Comparison of ENCODE assay signal across 19 mouse cellular contexts in the genomic region with DNA sequence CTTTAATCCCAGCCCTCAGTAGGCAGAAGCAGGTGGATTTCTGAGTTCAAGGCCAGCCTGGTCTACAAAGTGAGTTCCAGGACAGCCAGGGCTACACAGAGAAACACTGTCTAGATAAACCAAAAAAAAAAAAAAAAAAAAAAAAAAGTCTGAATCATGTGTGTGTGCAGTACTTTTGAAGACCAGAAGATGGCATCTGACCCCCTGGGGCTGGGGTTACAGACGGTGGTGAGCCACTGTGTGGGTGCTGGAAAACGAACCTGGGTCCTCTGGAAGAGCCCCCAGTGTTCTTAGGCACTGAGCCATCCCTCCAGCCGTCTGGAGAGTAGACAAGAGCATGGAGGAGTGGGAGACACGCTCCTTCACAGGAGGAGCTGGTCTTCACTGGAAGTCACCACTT. TPM values are rescaled to one million over a fixed set of nuclear protein-coding genes. Genes with fewer than 3 reads are reported as not detected.
DNase-seq lines count a peak whose midpoint lies in the region; ATAC-seq and TF ChIP-seq lines count a peak whose summit lies in the region.
"Had no signal": no experiment of that assay in that cellular context is flagged by ENCODE, and none has a peak within 500 bp of the region (broad histone marks: within the 10 kb centered on the region; RNA-seq: fewer than 3 reads in every experiment).

No protein-coding gene starts in this region.

- in situ Hi-C loops in CH12.LX (cut with MboI; ENCODE audit: low pct_ligation_motif_present, low pct_unique_long_range_greater_than_20kb, low sequenced_read_pairs): no loop called here

- H3K9ac ChIP-seq in heart, adult 2 months (ENCODE audit: low read depth, low read length): no peak overlapping the region
- H3K9ac ChIP-seq in liver, embryonic 14.5 days (replicated peaks): no peak overlapping the region
- H3K9ac ChIP-seq in liver, embryonic 11.5 days (ENCODE audit: low read depth, low read length): no peak overlapping the region
- no peak overlapping the region for H3K9ac ChIP-seq in CH12.LX (ENCODE audit: insufficient read depth, low read depth)
- H3K9ac ChIP-seq: embryonic facial prominence, embryonic 13.5 days; hindbrain, embryonic 14.5 days; limb, embryonic 12.5 days; stomach, embryonic 15.5 days had no signal

- DNase-seq in heart, adult 2 months: no peak
- no peak for DNase-seq in heart, postnatal 36 days
- no peak for DNase-seq in liver, embryonic 14.5 days (ENCODE audit: low read depth in 3 of 3, low spot score in 3 of 3)
- DNase-seq in liver, embryonic 11.5 days (ENCODE audit: low spot score): no peak
- DNase-seq in CH12.LX (ENCODE audit: extremely low read depth): no peak
- no peak for DNase-seq in adrenal gland, adult 8-10 months
- DNase-seq in right cerebral cortex, postnatal 36 days (ENCODE audit: low spot score in 2 of 2): no peak
- DNase-seq: cerebellum, adult 8-10 months; kidney, adult 8-10 months; lung, postnatal 14 days; spleen, adult 18-20 months; thymus, postnatal 4 days had no signal

- no peak; the same call in 1 of the 2 replicates for TF ChIP-seq RAD21 in CH12.LX (IDR thresholded peaks at IDR 0.05; ENCODE audit: low read depth, low read length)

- TF ChIP-seq POLR2A in heart, adult 2 months (IDR thresholded peaks at IDR 0.05; ENCODE audit: insufficient read depth, low read depth, low read length): no peak
- TF ChIP-seq POLR2A in CH12.LX (IDR thresholded peaks at IDR 0.05; ENCODE audit: low read depth, low read length): no peak
- TF ChIP-seq POLR2A in bone marrow macrophage, adult 2 months (IDR thresholded peaks at IDR 0.05; ENCODE audit: borderline replicate concordance, low read depth, low read length): no peak

- no peaks in the 10 kb centered on the region for H3K27me3 ChIP-seq in heart, adult 2 months (ENCODE audit: control insufficient read depth, insufficient read depth, low read length)
- H3K27me3 ChIP-seq in liver, embryonic 14.5 days (ENCODE audit: control insufficient read depth, insufficient read depth, low read length): no peaks in the 10 kb centered on the region
- H3K27me3 ChIP-seq in liver, embryonic 11.5 days (replicated peaks; ENCODE audit: control insufficient read depth, insufficient read depth, low read length): no peaks in the 10 kb centered on the region
- H3K27me3 ChIP-seq in CH12.LX (replicated peaks): no peaks in the 10 kb centered on the region
- H3K27me3 ChIP-seq: embryonic facial prominence, embryonic 13.5 days; limb, embryonic 12.5 days; Patski; stomach, embryonic 15.5 days had no signal

- TF ChIP-seq CTCF in heart, adult 2 months (IDR thresholded peaks at IDR 0.05): peak; percentile 44
- TF ChIP-seq CTCF in liver, embryonic 14.5 days (IDR thresholded peaks at IDR 0.05; ENCODE audit: low read depth): peak; percentile 52
- peak in 1 of 2 experiments; percentile 33; a peak in 1 of 4 replicates for TF ChIP-seq CTCF in CH12.LX (conservative IDR thresholded peaks at IDR 0.05 in 1 of 2, IDR thresholded peaks at IDR 0.05 in 1 of 2; ENCODE audit: low read depth in 2 of 2, low read length in 2 of 2)
- 0 out of 2 replicates have a peak, but pooled peaks have one; percentile 11 for TF ChIP-seq CTCF in bone marrow macrophage, adult 2 months (IDR thresholded peaks at IDR 0.05; ENCODE audit: low read depth, low read length)

- WGBS in heart, adult 2 months: 72% methylated on average over 4 of the region's 4 CpGs
- WGBS in liver, embryonic 14.5 days (ENCODE audit: insufficient replicate concordance): 68% methylated on average over 4 of the region's 4 CpGs
- 75% methylated on average over 4 of the region's 4 CpGs for WGBS in liver, embryonic 11.5 days

- intact Hi-C loops in heart, adult 2 months (cut with DNase I): loop anchor here (5.0 kb wide), 1 partner anchor 70 kb away; no protein-coding TSS in a partner anchor
- intact Hi-C loops in heart, postnatal 36 days (cut with DNase I): loop anchor here (5.0 kb wide), 1 partner anchor 70 kb away; no protein-coding TSS in a partner anchor

- no peaks in the 10 kb centered on the region; the same call in 1 of the 2 replicates for H3K4me1 ChIP-seq in heart, adult 2 months (ENCODE audit: control insufficient read depth, insufficient read depth, low read length)
- H3K4me1 ChIP-seq in liver, embryonic 14.5 days (replicated peaks; ENCODE audit: control insufficient read depth in 2 of 2, insufficient read depth in 2 of 2, low read length in 1 of 2): peaks cover 16 to 18% of the 10 kb centered on the region in 2 experiments
- H3K4me1 ChIP-seq in liver, embryonic 11.5 days (replicated peaks; ENCODE audit: control insufficient read depth, insufficient read depth, low read length): peaks cover 18% of the 10 kb centered on the region
- peaks cover 0 to 20% of the 10 kb centered on the region in 2 experiments; a peak in 3 of 4 replicates for H3K4me1 ChIP-seq in CH12.LX (ENCODE audit: control insufficient read depth in 1 of 2, insufficient read depth in 2 of 2)
- peaks cover 7% of the 10 kb centered on the region; the same call in 1 of the 2 replicates for H3K4me1 ChIP-seq in bone marrow macrophage, adult 2 months (ENCODE audit: control insufficient read depth, insufficient read depth, low read length)

- no peak overlapping the region for H3K27ac ChIP-seq in heart, adult 2 months
- no peak overlapping the region for H3K27ac ChIP-seq in liver, embryonic 14.5 days
- H3K27ac ChIP-seq in liver, embryonic 11.5 days (ENCODE audit: low read depth, low read length): no peak overlapping the region
- H3K27ac ChIP-seq in CH12.LX (ENCODE audit: insufficient read depth, low read depth): no peak overlapping the region
- H3K27ac ChIP-seq in bone marrow macrophage, adult 2 months (ENCODE audit: insufficient read depth, low read depth, low read length): no peak overlapping the region
- H3K27ac ChIP-seq: embryonic facial prominence, embryonic 13.5 days; hindbrain, embryonic 14.5 days; limb, embryonic 12.5 days; stomach, embryonic 15.5 days had no signal

- no peaks in the 10 kb centered on the region for H3K36me3 ChIP-seq in heart, adult 2 months (ENCODE audit: control insufficient read depth, insufficient read depth, low read length)
- peaks cover 70% of the 10 kb centered on the region for H3K36me3 ChIP-seq in liver, embryonic 14.5 days (replicated peaks; ENCODE audit: control insufficient read depth, insufficient read depth, low read depth)
- peaks cover 35% of the 10 kb centered on the region for H3K36me3 ChIP-seq in liver, embryonic 11.5 days (ENCODE audit: control insufficient read depth, insufficient read depth, low read length)
- H3K36me3 ChIP-seq in CH12.LX (replicated peaks in 1 of 2; ENCODE audit: control insufficient read depth in 1 of 2, insufficient read depth in 1 of 2, low read length in 1 of 2): peaks cover 49 to 74% of the 10 kb centered on the region in 2 experiments

- no peak for TF ChIP-seq EP300 in heart, adult 2 months (IDR thresholded peaks at IDR 0.05; ENCODE audit: insufficient read depth, low read depth, low read length)
- no peak for TF ChIP-seq EP300 in liver, embryonic 14.5 days (IDR thresholded peaks at IDR 0.05; ENCODE audit: low read depth)
- TF ChIP-seq EP300 in CH12.LX (IDR thresholded peaks at IDR 0.05; ENCODE audit: low read length): no peak

- dilution Hi-C loops in CH12.LX (cut with MboI; ENCODE audit: extremely low pct_ligation_motif_present, extremely low pct_unique_long_range_greater_than_20kb, low sequenced_read_pairs): no loop called here

- H3K4me2 ChIP-seq in liver, embryonic 14.5 days (ENCODE audit: low read depth): no peak overlapping the region
- H3K4me2 ChIP-seq in liver, embryonic 11.5 days: no peak overlapping the region
- H3K4me2 ChIP-seq in CH12.LX (ENCODE audit: insufficient read depth, low read depth, poor library complexity, severe bottlenecking): no peak overlapping the region
- H3K4me2 ChIP-seq: embryonic facial prominence, embryonic 13.5 days; hindbrain, embryonic 14.5 days; limb, embryonic 12.5 days; midbrain, embryonic 11.5 days; stomach, embryonic 15.5 days had no signal

- no peaks in the 10 kb centered on the region for H3K79me2 ChIP-seq in heart, adult 2 months (replicated peaks; ENCODE audit: control insufficient read depth, insufficient read depth, low read length)
- H3K79me2 ChIP-seq in CH12.LX (replicated peaks; ENCODE audit: control insufficient read depth, extremely low read depth, insufficient read depth, poor library complexity, severe bottlenecking): no peaks in the 10 kb centered on the region

- H3K9me3 ChIP-seq in liver, embryonic 14.5 days (ENCODE audit: control insufficient read depth, low read length): no peaks in the 10 kb centered on the region
- H3K9me3 ChIP-seq in liver, embryonic 11.5 days (ENCODE audit: control insufficient read depth, low read length): no peaks in the 10 kb centered on the region
- H3K9me3 ChIP-seq in CH12.LX (replicated peaks; ENCODE audit: low read length): peaks cover 3% of the 10 kb centered on the region
- H3K9me3 ChIP-seq: embryonic facial prominence, embryonic 13.5 days; limb, embryonic 12.5 days; stomach, embryonic 15.5 days had no signal

- H3K4me3 ChIP-seq in heart, adult 2 months: no peak overlapping the region
- no peak overlapping the region for H3K4me3 ChIP-seq in liver, embryonic 14.5 days (ENCODE audit: insufficient read depth in 1 of 2, low read depth in 2 of 2, low read length in 2 of 2)
- H3K4me3 ChIP-seq in liver, embryonic 11.5 days (ENCODE audit: low read depth, low read length): no peak overlapping the region
- no peak overlapping the region for H3K4me3 ChIP-seq in CH12.LX (replicated peaks in 1 of 3; ENCODE audit: low read depth in 2 of 3, low read length in 2 of 3, poor library complexity in 1 of 3)
- no peak overlapping the region for H3K4me3 ChIP-seq in bone marrow macrophage, adult 2 months (ENCODE audit: insufficient read depth, low read length)
- H3K4me3 ChIP-seq: embryonic facial prominence, embryonic 13.5 days; limb, embryonic 12.5 days; stomach, embryonic 15.5 days had no signal

- ATAC-seq in liver, embryonic 14.5 days (ENCODE audit: insufficient read depth): no peak
- ATAC-seq in liver, embryonic 11.5 days (replicated peaks; ENCODE audit: low FRiP score): no peak
- ATAC-seq: Patski had no signal

RNA-seq across cellular contexts. Expression of a gene that starts 2.0 kb away (rescaled TPM):
- 10 to 100 TPM; 26.6 to 29.1 TPM for total RNA-seq in heart, adult 2 months (2021)
- 25.2 and 30.3 TPM in 2 replicates for polyA plus RNA-seq in heart, adult 2 months (2012; rRNA removed)
- 10 to 100 TPM; 28.8 to 30.4 TPM for total RNA-seq in heart, postnatal 36 days (2021)
- polyA plus RNA-seq in liver, embryonic 14.5 days (2012; rRNA removed): 31.4 and 41.4 TPM in 2 replicates
- polyA plus RNA-seq in liver, embryonic 14.5 days (2014; fragmentation: Nextera tagmentation; extraction: Ambion mirVana): 48.9 and 58.5 TPM in 2 replicates
- 70.5 and 74.1 TPM in 2 replicates for polyA plus RNA-seq in liver, embryonic 11.5 days (2014; fragmentation: Nextera tagmentation; extraction: Ambion mirVana)
- 26.0 and 29.0 TPM in 2 replicates for total RNA-seq in CH12.LX (2012; rRNA removed)
- total RNA-seq in CH12.LX (2014; rRNA removed): 15.5 and 20.1 TPM in 2 replicates
- polyA plus RNA-seq in CH12.LX (2012; ENCODE audit: insufficient read length, low read depth): 19.2 and 22.3 TPM in 2 replicates
- polyA plus RNA-seq in bone marrow macrophage, adult 2 months (2012; ENCODE audit: insufficient read depth, insufficient read length, missing spikeins): 16.6 and 18.6 TPM in 2 replicates
- 10 to 100 TPM; 20.9 to 32.9 (median 31.4) TPM for total RNA-seq in adrenal gland, adult 8-10 months (2022)

RNA-seq across cellular contexts. Expression of a gene that starts 9.8 kb away (rescaled TPM):
- total RNA-seq in heart, adult 2 months (2021): 10 to 100 TPM in 1 of 2 experiments, 1 to 10 TPM in 1; 8.7 to 11.2 TPM
- 15.1 and 18.9 TPM in 2 replicates for polyA plus RNA-seq in heart, adult 2 months (2012; rRNA removed)
- 10 to 100 TPM; 13.3 to 13.5 TPM for total RNA-seq in heart, postnatal 36 days (2021)
- 6.3 and 7.6 TPM in 2 replicates for polyA plus RNA-seq in liver, embryonic 14.5 days (2012; rRNA removed)
- 4.8 and 7.2 TPM in 2 replicates for polyA plus RNA-seq in liver, embryonic 14.5 days (2014; fragmentation: Nextera tagmentation; extraction: Ambion mirVana)
- polyA plus RNA-seq in liver, embryonic 11.5 days (2014; fragmentation: Nextera tagmentation; extraction: Ambion mirVana): 20.5 and 21.5 TPM in 2 replicates
- total RNA-seq in CH12.LX (2012; rRNA removed): 13.2 and 19.6 TPM in 2 replicates
- total RNA-seq in CH12.LX (2014; rRNA removed): 20.4 and 21.1 TPM in 2 replicates
- polyA plus RNA-seq in CH12.LX (2012; ENCODE audit: insufficient read length, low read depth): 13.3 TPM in 2 replicates
- polyA plus RNA-seq in bone marrow macrophage, adult 2 months (2012; ENCODE audit: insufficient read depth, insufficient read length, missing spikeins): 19.6 and 29.7 TPM in 2 replicates
- total RNA-seq in adrenal gland, adult 8-10 months (2022): 10 to 100 TPM; 17.0 to 28.2 (median 22.8) TPM

RNA-seq across cellular contexts. Expression of a gene that starts 9.8 kb away (rescaled TPM):
- total RNA-seq in heart, adult 2 months (2021): 10 to 100 TPM; 63.8 to 73.5 TPM
- 93.0 and 109 TPM in 2 replicates for polyA plus RNA-seq in heart, adult 2 months (2012; rRNA removed)
- total RNA-seq in heart, postnatal 36 days (2021): 10 to 100 TPM; 73.8 to 76.3 TPM
- 17.4 and 23.6 TPM in 2 replicates for polyA plus RNA-seq in liver, embryonic 14.5 days (2012; rRNA removed)
- 16.4 and 18.3 TPM in 2 replicates for polyA plus RNA-seq in liver, embryonic 14.5 days (2014; fragmentation: Nextera tagmentation; extraction: Ambion mirVana)
- 20.0 and 24.1 TPM in 2 replicates for polyA plus RNA-seq in liver, embryonic 11.5 days (2014; fragmentation: Nextera tagmentation; extraction: Ambion mirVana)
- total RNA-seq in CH12.LX (2012; rRNA removed) (9.2 and 15.6 TPM in 2 replicates), CH12.LX (2014; rRNA removed) (4.4 and 6.1 TPM in 2 replicates)
- polyA plus RNA-seq in CH12.LX (2012; ENCODE audit: insufficient read length, low read depth): 10.1 and 12.9 TPM in 2 replicates
- 30.2 and 33.5 TPM in 2 replicates for polyA plus RNA-seq in bone marrow macrophage, adult 2 months (2012; ENCODE audit: insufficient read depth, insufficient read length, missing spikeins)
- total RNA-seq in adrenal gland, adult 8-10 months (2022): 10 to 100 TPM; 41.9 to 52.6 (median 47.6) TPM

RNA-seq across cellular contexts. Expression of a gene that starts 13.7 kb away (rescaled TPM):
- 10 to 100 TPM; 13.2 to 17.4 TPM for total RNA-seq in heart, adult 2 months (2021)
- polyA plus RNA-seq in heart, adult 2 months (2012; rRNA removed): 31.4 and 34.9 TPM in 2 replicates
- 10 to 100 TPM; 14.9 to 17.6 TPM for total RNA-seq in heart, postnatal 36 days (2021)
- polyA plus RNA-seq in liver, embryonic 14.5 days (2012; rRNA removed): 35.3 and 43.5 TPM in 2 replicates
- 40.6 and 41.6 TPM in 2 replicates for polyA plus RNA-seq in liver, embryonic 14.5 days (2014; fragmentation: Nextera tagmentation; extraction: Ambion mirVana)
- 45.4 and 50.9 TPM in 2 replicates for polyA plus RNA-seq in liver, embryonic 11.5 days (2014; fragmentation: Nextera tagmentation; extraction: Ambion mirVana)
- total RNA-seq in CH12.LX (2012; rRNA removed): 30.5 and 40.7 TPM in 2 replicates
- 14.1 and 15.7 TPM in 2 replicates for total RNA-seq in CH12.LX (2014; rRNA removed)
- polyA plus RNA-seq in CH12.LX (2012; ENCODE audit: insufficient read length, low read depth): 19.5 and 20.9 TPM in 2 replicates
- 28.3 and 34.6 TPM in 2 replicates for polyA plus RNA-seq in bone marrow macrophage, adult 2 months (2012; ENCODE audit: insufficient read depth, insufficient read length, missing spikeins)
- total RNA-seq in adrenal gland, adult 8-10 months (2022): 10 to 100 TPM; 34.2 to 39.7 (median 36.2) TPM

RNA-seq across cellular contexts. Expression of a gene that starts 28.5 kb away (rescaled TPM):
- total RNA-seq in heart, adult 2 months (2021): 1 to 10 TPM; 3.2 to 3.8 TPM
- 4.9 and 8.5 TPM in 2 replicates for polyA plus RNA-seq in heart, adult 2 months (2012; rRNA removed)
- 1 to 10 TPM; 2.5 to 4.0 TPM for total RNA-seq in heart, postnatal 36 days (2021)
- 4.0 and 4.9 TPM in 2 replicates for polyA plus RNA-seq in liver, embryonic 14.5 days (2012; rRNA removed)
- polyA plus RNA-seq in liver, embryonic 14.5 days (2014; fragmentation: Nextera tagmentation; extraction: Ambion mirVana): 3.2 and 4.3 TPM in 2 replicates
- 8.0 and 9.1 TPM in 2 replicates for polyA plus RNA-seq in liver, embryonic 11.5 days (2014; fragmentation: Nextera tagmentation; extraction: Ambion mirVana)
- total RNA-seq in CH12.LX (2012; rRNA removed): 3.6 and 4.6 TPM in 2 replicates
- total RNA-seq in CH12.LX (2014; rRNA removed): 2.4 and 5.0 TPM in 2 replicates
- 10.0 and 10.8 TPM in 2 replicates for polyA plus RNA-seq in CH12.LX (2012; ENCODE audit: insufficient read length, low read depth)
- 27.1 and 28.0 TPM in 2 replicates for polyA plus RNA-seq in bone marrow macrophage, adult 2 months (2012; ENCODE audit: insufficient read depth, insufficient read length, missing spikeins)
- 10 to 100 TPM; 19.4 to 49.8 (median 33.2) TPM for total RNA-seq in adrenal gland, adult 8-10 months (2022)
